Mouse (Mus musculus) retina, adult 2 months (tissue): ENCODE data around the gene Ropn1l.

ENCODE experiments used
- DNase-seq: peaks from one replicate; pipeline ENCODE4 v3.0.0-alpha.2; 2012; ENCODE audit warnings: low read depth, low spot score

The Ropn1l gene

DNA sequence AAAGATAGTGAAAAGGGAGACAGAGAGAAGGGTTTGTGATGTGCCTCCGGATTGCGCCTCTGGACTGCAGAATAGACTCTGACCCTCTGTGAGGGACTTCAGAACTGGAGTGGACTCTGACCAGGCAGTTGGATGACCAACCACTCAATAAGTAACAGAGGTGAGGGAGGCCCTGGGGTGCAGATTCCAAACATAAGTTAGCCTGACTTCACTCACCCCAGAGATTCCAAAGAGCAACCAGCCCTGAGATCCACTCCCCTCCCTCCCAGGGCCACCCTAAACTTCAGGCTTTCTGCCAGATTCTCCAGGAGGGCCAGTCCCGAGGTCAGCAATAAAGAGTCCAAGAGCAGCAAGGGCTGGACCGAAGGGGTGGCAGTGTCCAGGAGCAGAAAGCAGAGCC is 46.0 kb downstream of the Ropn1l start:
- DNase-seq: no peak

DNA sequence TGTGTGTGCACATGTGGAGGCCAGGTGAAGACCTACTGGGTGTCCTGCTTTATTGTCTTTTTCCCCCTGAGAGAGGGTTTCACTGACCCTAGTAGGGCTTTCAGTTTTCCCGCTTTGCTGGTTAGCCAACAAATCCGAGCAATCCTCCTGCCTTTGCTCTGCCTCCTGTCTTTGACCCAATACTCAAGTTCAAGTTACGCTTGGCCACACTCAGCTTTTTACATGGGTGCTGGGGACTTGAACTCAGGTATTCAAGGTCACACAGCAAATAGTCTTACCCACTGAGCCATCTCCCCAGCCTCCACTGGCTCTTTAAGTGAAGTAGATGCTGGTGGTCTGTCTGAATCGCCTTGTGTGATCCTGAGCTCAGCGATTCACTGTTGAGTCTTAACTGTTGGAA is 46.7 kb downstream of the Ropn1l start:
- DNase-seq: no peak

GRCm38 (mm10) chr15:31404346-31404745 is 49.2 kb downstream of the Ropn1l start:
- no peak for DNase-seq

DNA sequence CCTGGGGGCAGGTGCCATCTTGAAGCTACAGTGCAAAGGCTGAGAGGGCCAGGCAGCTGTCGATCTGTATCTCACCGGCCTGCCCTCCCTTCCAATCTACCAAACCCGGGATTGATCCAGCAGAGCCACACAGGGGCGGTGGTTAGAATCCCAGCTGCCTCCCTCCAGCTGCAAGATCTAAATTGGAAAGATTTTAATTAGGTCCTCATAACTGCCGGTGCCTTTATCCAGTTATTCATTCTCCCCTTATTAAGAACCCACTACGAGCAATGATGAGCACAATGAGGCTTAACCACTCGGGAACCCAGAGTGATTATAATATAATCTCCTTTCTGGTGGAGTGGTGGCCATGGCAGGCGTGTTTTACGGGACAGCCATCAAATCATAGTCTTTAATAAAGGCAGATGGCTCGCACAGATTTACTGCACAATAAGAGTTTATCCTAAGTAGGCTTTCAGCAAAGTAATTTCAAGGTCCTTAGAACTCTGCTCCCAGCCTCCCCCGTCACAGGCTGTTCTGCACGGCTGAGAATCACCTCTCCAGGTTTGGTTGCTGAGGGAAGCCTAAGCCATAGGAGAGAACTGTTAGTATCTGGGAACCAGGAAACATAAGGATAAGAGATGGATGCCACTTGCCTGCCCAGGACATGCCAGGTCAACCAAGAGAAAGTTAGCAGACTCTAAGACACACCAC is 51.2 kb downstream of the Ropn1l start:
- DNase-seq: peak; percentile 57

DNA sequence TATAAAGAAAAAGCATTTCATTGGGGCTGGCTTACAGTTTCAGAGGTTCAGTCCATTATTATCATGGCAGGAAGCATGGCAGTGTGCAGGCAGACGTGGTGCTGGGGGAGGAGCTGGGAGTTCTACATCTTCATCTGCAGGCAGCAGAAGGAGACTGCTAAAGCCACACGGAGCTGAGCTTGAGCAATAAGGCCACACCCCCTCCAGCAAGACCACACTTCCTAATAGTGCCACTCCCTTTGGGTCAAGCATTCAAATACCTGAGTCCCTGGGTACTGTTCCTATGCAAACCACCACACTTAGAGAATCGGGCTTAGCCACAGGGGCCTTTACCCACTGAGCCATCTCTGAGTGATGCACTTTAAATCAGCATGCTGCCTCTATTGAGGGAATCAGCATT is 52.6 kb downstream of the Ropn1l start:
- DNase-seq: no peak

DNA sequence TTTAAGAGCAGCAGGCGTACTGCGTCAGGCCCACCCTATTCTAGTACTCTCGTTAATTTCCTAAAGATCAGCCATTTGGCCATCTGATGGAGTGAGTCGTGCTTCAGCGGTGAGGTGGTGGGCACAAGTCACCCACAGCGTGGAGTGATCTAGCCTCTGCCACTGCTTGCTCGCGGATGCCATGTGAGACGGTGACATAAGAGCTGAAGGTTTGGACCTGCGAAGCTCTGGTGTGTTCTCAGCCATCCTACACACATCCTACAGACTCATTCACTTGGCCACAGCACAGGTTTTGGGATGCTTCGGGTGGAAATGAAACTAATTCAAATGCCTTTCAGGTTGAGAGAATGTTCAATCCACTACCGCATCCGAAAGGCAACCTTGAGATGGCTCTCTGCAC is 54.8 kb downstream of the Ropn1l start:
- no peak for DNase-seq

DNA sequence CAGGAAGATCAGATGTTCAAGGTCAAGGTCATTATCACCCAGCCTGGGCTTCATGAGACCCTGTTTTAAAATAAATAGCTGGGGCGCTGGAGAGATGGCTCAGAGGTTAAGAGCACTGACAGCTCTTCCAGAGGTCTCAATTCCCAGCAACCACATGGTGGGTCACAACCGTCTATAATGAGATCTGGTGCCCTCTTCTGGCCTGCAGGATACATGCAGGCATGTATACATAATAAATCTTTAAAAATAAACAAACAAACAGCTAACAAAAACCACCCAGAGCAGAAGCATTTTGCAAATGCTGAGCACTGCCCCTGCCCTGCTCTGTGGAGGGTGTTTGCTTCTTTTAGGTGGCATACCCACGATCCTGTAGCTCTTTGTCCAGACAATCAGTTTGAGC is 56.2 kb downstream of the Ropn1l start:
- DNase-seq: no peak

DNA sequence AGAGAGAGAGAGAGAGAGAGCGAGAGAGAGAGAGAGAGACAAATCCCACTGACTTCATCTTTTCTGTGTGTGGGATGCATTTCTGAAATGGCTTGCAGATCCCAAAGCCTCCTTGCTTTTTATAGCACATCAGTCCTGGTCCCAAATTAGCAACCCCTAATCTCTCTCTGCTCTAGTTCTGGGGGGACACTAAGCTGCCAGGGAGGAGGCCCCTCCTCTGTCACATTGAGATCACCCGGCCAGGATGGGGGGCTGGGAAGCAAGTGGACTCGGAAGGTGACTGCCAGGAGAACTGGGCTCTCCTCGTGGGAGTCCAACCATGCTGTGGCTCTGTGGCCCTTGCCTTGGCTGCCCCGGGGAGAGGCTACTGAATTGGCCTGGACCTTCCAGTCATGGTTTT is 56.8 kb downstream of the Ropn1l start:
- peak; percentile 87 for DNase-seq

- DNase-seq: no peak
Observed at GRCm38 (mm10) chr15:31395986-31396385, 57.6 kb downstream of the Ropn1l start.

- no peak for DNase-seq
Observed at GRCm38 (mm10) chr15:31393402-31393801, 60.1 kb downstream of the Ropn1l start.

DNA sequence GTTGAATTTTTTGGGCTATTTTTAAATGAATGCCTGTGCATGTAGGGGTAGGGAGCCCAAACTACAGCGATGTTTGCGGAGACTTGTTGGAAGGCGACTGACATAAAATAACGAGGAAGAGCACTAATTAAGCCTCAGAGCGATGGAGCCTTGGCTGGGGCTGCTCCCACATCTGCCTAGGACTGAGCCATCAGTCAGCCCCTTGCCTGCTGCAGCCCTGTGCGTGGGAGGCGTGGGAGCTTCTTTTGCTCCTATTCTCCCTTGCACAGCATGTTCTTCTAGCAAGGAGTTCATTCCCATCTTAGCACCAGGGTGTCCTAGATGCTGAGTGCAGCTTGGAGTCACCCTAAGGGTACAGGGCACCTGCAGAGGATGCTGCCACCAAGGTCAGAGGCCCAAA is 60.8 kb downstream of the Ropn1l start:
- no peak for DNase-seq

- no peak for DNase-seq
Observed at GRCm38 (mm10) chr15:31392135-31392534, 61.4 kb downstream of the Ropn1l start.
